Mouse (Mus musculus) embryonic facial prominence, embryonic 11.5 days (tissue): ENCODE results near the gene 1700028K03Rik. TPM values are rescaled to one million over a fixed set of nuclear protein-coding genes. Genes with fewer than 3 reads are reported as not detected.

Source experiments
- ATAC-seq: fragments of 200-750 bp; cut with Nextera tagmentation; replicated peaks from 2 replicates; pipeline ENCODE4 v1.8.0; 2017; ENCODE audit warnings: low read depth; ENCODE audit not compliant: insufficient number of reproducible peaks, low FRiP score, low TSS enrichment
- DNase-seq: peaks from one replicate; pipeline ENCODE4 v3.0.0-alpha.2; 2015; ENCODE audit warnings: low spot score
- H3K27ac ChIP-seq: fragments of 300-500 bp; sonication (generic); replicated peaks from 2 replicates; pipeline ENCODE4 v1.5.1; 2014; ENCODE audit warnings: mild to moderate bottlenecking, low read depth, low read length, control low read depth
- H3K27me3 ChIP-seq: fragments of 300-500 bp; sonication (generic); 2 replicates; pipeline ENCODE4 v1.6.1; 2014; ENCODE audit warnings: mild to moderate bottlenecking, low read length, moderate library complexity, mixed read lengths; ENCODE audit not compliant: control insufficient read depth, insufficient read depth
- H3K36me3 ChIP-seq: fragments of 300-500 bp; sonication (generic); replicated peaks from 2 replicates; pipeline ENCODE4 v1.6.1; 2014; ENCODE audit warnings: low read depth, mild to moderate bottlenecking, low read length, moderate library complexity, mixed read lengths; ENCODE audit not compliant: control insufficient read depth, insufficient read depth
- H3K4me1 ChIP-seq: fragments of 300-500 bp; sonication (generic); 2 replicates; pipeline ENCODE4 v1.6.1; 2014; ENCODE audit warnings: low read length, mixed read lengths; ENCODE audit not compliant: control insufficient read depth, insufficient read depth
- H3K4me2 ChIP-seq: fragments of 300-500 bp; sonication (generic); 2 replicates; pipeline ENCODE4 v1.6.1; 2014; ENCODE audit warnings: low read depth, mild to moderate bottlenecking, control low read depth, low read length, moderate library complexity
- H3K4me3 ChIP-seq: fragments of 300-500 bp; sonication (generic); 2 replicates; pipeline ENCODE4 v1.5.1; 2014; ENCODE audit warnings: low read depth, low read length, control low read depth
- H3K9ac ChIP-seq: fragments of 300-500 bp; sonication (generic); replicated peaks from 2 replicates; pipeline ENCODE4 v1.6.1; 2014; ENCODE audit warnings: mild to moderate bottlenecking, control low read depth, low read length
- H3K9me3 ChIP-seq: fragments of 300-500 bp; sonication (generic); replicated peaks from 2 replicates; pipeline ENCODE4 v1.6.1; 2016; ENCODE audit warnings: mild to moderate bottlenecking, low read length, inconsistent platforms, mixed read lengths; ENCODE audit not compliant: control insufficient read depth
- WGBS: fragments of 180-500 bp; shearing (Covaris S2); extraction: QIAGEN DNeasy Blood & Tissue Kit; methylation state at CpG from one replicate; pipeline ENCODE4 v1.1.7; 2014; 5-methylcytosine and 5-hydroxymethylcytosine counted together
- polyA plus RNA-seq: library from polyadenylated mRNA; unstranded; fragments of >200 nt; fragmentation: Nextera tagmentation; extraction: Ambion mirVana; gene quantifications from 2 replicates; pipeline ENCODE4 v1.2.1, GENCODE M21; 2014

The 1700028K03Rik gene
- polyA plus RNA-seq, 1 experiment from 2014 or later = not detected

GRCm38 (mm10) chr5:107518602-107519001 is 15.9 kb upstream of the 1700028K03Rik start:
- no peak overlapping the region for H3K4me2 ChIP-seq
- no peaks in the 10 kb centered on the region for H3K27me3 ChIP-seq
- no peaks in the 10 kb centered on the region for H3K36me3 ChIP-seq
- ATAC-seq (no peak), DNase-seq (no peak)
- H3K4me1 ChIP-seq = no peaks in the 10 kb centered on the region
- no peak overlapping the region for H3K4me3 ChIP-seq
- 93% methylated on average over 4 of the region's 4 CpGs for WGBS
- H3K9ac ChIP-seq = no peak overlapping the region
- H3K27ac ChIP-seq = no peak overlapping the region
- H3K9me3 ChIP-seq = no peaks in the 10 kb centered on the region

GRCm38 (mm10) chr5:107521386-107521785 is 13.1 kb upstream of the 1700028K03Rik start:
- H3K4me3 ChIP-seq = no peak overlapping the region
- no peak for DNase-seq
- no peak overlapping the region for H3K9ac ChIP-seq
- no peaks in the 10 kb centered on the region for H3K36me3 ChIP-seq
- no peaks in the 10 kb centered on the region for H3K9me3 ChIP-seq
- 90% methylated on average over 6 of the region's 6 CpGs for WGBS
- H3K4me2 ChIP-seq = no peak overlapping the region
- no peaks in the 10 kb centered on the region for H3K4me1 ChIP-seq
- no peaks in the 10 kb centered on the region for H3K27me3 ChIP-seq
- no peak for ATAC-seq
- no peak overlapping the region for H3K27ac ChIP-seq

GRCm38 (mm10) chr5:107521897-107522296 is 12.6 kb upstream of the 1700028K03Rik start:
- Histone ChIP-seq H3K36me3 (no peaks in the 10 kb centered on the region), H3K27me3 (no peaks in the 10 kb centered on the region), H3K4me3 (no peak overlapping the region), H3K4me1 (no peaks in the 10 kb centered on the region), H3K4me2 (no peak overlapping the region), H3K27ac (no peak overlapping the region), H3K9ac (no peak overlapping the region), H3K9me3 (no peaks in the 10 kb centered on the region)
- DNase-seq (no peak), ATAC-seq (no peak)
- 82% methylated on average over 7 of the region's 7 CpGs for WGBS

DNA sequence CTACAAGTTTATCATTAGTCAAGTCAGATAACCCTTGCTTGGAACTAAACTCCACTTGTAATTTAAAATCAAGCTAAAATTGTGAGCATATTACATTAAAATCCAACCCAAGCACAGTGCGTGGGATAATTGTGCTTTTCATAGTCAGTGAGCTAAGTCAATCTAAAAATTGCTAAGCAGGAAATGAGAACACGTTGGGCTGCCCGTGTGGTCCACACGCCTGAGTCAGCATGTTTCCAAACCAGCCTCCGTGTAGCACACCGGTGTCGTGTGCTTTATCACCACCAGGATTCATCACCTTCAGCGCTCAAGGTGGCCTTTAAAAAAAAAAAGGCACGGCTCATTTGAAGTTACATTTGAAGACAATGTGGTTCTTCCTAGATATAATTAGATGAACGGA is 10.2 kb upstream of the 1700028K03Rik start:
- no peak for ATAC-seq
- H3K27ac ChIP-seq = no peak overlapping the region
- H3K9ac ChIP-seq = no peak overlapping the region
- H3K4me3 ChIP-seq = no peak overlapping the region
- no peaks in the 10 kb centered on the region for H3K36me3 ChIP-seq
- H3K4me1 ChIP-seq = no peaks in the 10 kb centered on the region
- DNase-seq = no peak
- H3K27me3 ChIP-seq = no peaks in the 10 kb centered on the region
- no peak overlapping the region for H3K4me2 ChIP-seq
- no peaks in the 10 kb centered on the region for H3K9me3 ChIP-seq
- 85% methylated on average over 10 of the region's 10 CpGs for WGBS

- Histone ChIP-seq H3K27ac (no peak overlapping the region), H3K9ac (no peak overlapping the region), H3K27me3 (no peaks in the 10 kb centered on the region), H3K4me1 (no peaks in the 10 kb centered on the region), H3K9me3 (no peaks in the 10 kb centered on the region), H3K4me2 (no peak overlapping the region), H3K4me3 (no peak overlapping the region), H3K36me3 (no peaks in the 10 kb centered on the region)
- 94% methylated on average over 3 of the region's 3 CpGs for WGBS
- DNase-seq = no peak
- ATAC-seq = no peak
These were observed 5.7 kb upstream of the 1700028K03Rik start for GRCm38 (mm10) chr5:107528856-107529255.

DNA sequence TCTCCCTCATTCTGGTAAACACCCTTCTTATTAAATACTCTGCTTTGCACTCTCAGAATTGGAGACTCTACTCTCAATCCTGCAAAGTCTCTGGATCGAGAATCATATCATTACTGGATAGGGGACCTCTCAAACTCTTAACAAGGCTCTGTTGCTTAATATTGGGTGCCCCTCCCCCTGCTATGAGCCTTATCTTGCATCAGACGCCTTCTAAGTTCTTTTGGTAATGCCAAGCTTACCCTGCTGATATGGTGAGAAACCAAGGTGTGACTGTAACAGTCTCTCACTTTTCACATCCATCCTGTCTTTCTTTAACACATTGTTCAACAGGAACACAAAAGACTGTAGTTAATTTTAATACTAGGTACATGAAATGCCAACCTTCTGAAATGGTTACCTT is 919 bp upstream of the 1700028K03Rik start:
- H3K36me3 ChIP-seq = no peaks in the 10 kb centered on the region
- no peak overlapping the region for H3K4me2 ChIP-seq
- H3K9me3 ChIP-seq = no peaks in the 10 kb centered on the region
- H3K9ac ChIP-seq = no peak overlapping the region
- no peaks in the 10 kb centered on the region for H3K4me1 ChIP-seq
- no peak overlapping the region for H3K27ac ChIP-seq
- ATAC-seq (no peak), DNase-seq (no peak)
- H3K4me3 ChIP-seq = no peak overlapping the region
- 73% methylated on average over 2 of the region's 2 CpGs for WGBS
- no peaks in the 10 kb centered on the region for H3K27me3 ChIP-seq

- H3K27ac ChIP-seq = no peak overlapping the region
These were observed 7.2 kb downstream of the 1700028K03Rik start for GRCm38 (mm10) chr5:107541696-107542095.

GRCm38 (mm10) chr5:107545927-107546326 is 11.4 kb downstream of the 1700028K03Rik start:
- no peak overlapping the region for H3K4me3 ChIP-seq
- no peaks in the 10 kb centered on the region for H3K27me3 ChIP-seq
- H3K9ac ChIP-seq = no peak overlapping the region
- DNase-seq (no peak), ATAC-seq (no peak)
- no peak overlapping the region for H3K27ac ChIP-seq
- no peaks in the 10 kb centered on the region for H3K9me3 ChIP-seq
- no peak overlapping the region for H3K4me2 ChIP-seq
- no peaks in the 10 kb centered on the region for H3K4me1 ChIP-seq
- H3K36me3 ChIP-seq = no peaks in the 10 kb centered on the region
- 89% methylated on average over 4 of the region's 4 CpGs for WGBS

More at GRCm38 (mm10) chr5:107541696-107542095, 7.2 kb downstream of the 1700028K03Rik start:
- Histone ChIP-seq H3K27me3 (no peaks in the 10 kb centered on the region), H3K4me1 (no peaks in the 10 kb centered on the region), H3K4me3 (no peak overlapping the region), H3K4me2 (no peak overlapping the region), H3K9me3 (no peaks in the 10 kb centered on the region), H3K36me3 (no peaks in the 10 kb centered on the region), H3K9ac (no peak overlapping the region)
- ATAC-seq (no peak), DNase-seq (no peak)
- WGBS = 25% methylated on average over 7 of the region's 7 CpGs
